Mouse (Mus musculus) T-cell, adult 2 months (primary cell): ENCODE data around the gene Fam110a.
A peak's percentile ranks its signal among the peaks of the same experiment; 100 is the strongest.

Source experiments
- DNase-seq: peaks from one replicate; pipeline ENCODE4 v3.0.0; 2022; ENCODE audit warnings: low spot score

The Fam110a gene

DNA sequence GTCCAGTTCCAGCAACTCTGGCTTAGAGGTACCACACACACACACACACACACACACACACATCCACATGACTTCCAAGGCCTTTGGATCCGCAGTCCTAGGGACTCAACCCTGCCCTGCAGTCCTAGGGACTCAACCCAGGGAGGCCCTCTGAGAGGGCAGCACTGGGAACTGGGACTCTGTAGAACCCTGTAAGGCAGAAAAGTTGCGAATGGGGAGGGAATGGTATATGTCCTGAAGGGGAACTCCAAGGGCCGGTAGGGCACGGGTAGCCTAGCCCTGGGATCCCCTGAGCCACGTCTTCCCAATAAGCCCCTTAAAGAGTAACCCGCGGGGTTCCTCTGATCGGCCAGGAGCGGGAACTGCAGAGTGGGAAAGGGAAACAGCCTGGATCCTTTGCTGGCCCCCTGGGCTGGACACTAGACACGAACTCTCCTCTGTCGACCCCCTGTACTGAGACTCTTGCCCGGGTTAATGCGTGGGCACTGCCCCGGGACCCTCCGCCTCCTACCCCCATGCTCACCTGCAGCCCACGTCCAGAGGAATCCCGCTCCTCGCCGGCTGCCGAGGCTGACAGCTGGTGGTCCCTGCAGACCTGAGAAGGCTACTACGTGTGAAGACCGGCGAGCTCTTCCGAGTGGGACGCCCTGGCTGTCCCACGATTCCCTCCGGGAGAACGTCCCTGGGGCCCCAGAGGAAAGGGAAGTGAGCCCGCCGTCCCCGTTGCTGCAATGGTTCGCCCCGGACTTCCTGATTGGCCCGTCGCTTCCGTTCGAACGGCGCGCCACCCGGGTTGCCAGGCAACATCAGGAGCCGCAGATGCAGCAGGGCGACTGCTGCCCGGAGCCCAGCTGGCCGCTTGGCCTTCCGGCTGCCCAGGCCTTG, at the start of gene Fam110a:
TSS of gene Fam110a (minus strand) at position 750 of the 885 bp plus-strand sequence.
- DNase-seq, result peak; percentile 71

DNA sequence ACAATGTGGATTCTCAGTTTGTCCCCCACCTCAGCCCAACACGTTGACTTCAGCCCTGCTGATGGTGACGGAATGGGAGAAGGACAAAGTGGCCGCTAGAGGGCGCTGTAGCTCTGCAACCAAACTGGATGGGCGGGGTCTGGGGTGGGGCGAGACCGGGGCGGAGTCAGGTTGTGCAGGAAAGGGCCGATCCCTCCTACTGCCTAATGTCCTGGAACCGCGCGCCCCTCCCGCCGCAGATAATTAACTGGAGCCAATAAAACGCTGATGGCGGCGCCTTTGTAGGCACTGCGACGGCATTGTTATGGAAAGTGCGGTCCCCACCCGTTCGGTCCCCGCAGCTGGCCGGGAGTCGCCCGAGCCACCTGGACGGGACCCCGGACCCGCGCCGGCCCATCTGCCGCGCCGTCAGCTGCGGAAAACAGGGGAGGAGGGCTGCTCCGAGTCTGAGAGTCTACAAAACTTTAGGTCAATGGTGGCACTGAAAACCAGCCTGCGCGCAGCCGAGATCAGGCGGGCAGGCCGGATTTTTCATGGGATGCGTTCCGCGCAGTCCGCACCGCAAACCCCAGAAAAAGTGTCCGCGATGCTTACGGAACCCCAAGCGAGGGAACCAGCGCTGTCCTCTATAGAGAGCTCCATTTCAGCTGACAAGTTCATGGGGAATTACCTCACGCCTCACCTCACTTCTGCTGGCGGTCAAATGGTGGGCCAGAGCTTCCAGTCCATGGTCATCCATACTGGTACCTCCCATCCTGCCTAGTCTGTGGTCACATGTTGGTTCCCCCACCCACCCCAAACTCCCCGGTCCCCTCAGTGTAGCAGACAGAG, 49.4 kb upstream of the Fam110a start:
- DNase-seq, result peak; percentile 76

DNA sequence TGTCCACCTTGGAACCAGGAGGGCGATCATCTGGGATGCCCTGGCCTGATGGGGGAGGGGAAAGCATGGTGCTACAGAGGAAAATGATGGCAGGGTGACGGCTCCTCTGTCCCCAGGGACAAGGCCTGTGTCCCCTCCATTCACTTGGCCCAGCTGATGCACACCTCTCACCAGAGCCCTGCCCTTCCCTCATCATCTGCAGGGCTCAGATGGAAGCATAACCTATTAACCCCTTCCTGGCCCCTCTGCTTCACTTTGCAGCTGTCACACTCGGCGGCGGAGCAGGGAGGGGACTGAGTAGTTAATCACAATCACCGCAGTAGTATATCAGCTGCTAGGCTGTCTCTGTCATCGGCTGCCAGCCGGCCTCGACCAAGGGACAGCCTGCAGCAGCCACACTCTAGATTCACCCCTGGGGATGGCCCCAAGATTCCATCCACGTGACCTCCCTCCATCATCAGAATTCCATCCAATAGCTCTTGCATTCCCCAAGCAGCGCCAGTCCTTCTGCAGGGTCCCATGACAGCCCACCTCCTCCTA, 44.9 kb upstream of the Fam110a start:
- no peak for DNase-seq

DNA sequence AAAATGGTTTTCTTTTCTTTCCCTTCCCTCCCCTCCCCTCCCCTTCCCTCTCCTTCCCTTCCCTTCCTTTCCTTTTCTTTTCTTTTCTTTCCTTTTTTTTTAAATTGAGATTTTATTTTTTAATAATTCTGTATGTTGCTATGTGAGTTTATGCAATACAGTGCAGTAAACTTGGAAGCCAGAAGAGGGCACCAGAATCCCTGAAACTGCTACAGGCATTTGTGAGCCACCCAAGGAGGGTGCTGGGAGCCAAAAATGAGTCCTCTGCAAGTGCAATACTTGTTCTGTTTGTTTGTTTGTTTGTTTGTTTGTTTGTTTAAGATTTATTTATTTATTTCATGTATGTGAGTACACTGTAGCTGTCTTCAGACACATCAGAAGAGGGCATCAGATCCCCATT, 42.0 kb upstream of the Fam110a start:
- DNase-seq, result no peak

DNA sequence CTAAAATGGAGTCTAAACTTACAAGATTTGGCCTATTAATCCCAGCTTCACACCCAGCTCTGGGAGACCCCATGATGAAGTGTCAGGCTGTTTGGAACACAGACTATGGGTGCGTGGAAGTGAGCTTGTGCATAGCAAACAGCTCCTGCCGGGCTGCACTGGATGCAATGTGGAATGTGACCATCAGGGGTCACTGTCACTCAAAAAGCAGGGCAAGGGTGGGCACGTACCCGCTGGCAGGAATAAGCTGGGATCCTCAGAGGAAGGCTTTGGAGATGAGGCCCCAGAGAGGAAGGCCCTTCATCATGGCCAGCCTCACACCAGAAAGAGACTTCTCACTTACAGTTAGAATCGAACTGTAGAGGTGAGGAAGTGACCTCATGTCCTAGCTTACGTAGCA, 40.2 kb upstream of the Fam110a start:
- peak; percentile 19 for DNase-seq

DNA sequence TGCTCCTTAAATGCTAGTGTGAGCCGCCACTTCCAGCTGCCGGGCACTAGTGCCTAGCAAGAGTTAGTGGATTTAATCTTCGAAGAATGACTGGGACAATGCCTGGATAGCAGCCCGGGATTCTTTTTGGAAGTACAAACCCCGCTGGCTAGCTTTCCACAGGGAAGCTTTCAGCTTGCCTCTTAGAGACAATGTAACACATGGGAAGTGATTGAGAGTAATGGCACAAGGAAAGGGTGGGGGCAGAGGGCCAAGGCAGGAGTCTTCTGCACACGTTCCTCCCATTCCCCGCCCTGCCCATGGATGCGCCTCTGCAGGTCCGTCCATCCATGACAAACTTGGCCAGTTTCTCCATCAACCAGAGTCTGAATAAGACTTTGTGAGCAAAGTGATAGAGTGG, 36.6 kb upstream of the Fam110a start:
- DNase-seq, result no peak

DNA sequence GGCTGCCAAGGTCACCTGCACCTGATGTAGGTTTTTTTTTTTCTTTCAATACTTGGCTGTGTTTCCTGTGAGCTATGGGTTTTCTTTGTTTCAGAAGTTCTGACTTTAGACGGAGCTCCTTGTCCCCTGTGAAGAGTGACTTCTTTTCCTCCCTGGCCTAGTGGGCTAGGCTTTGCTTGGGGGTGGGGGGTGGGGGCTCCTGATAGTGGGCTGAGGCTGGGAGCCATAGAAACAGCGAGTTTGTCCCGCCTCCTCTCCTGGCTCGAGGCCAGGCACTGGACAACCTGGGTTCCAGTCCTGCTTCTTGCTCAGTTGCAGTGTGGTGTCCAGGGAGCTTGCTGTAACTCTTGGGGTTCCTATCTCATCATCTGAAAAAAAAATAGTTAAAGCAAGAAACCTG, 36.0 kb upstream of the Fam110a start:
- no peak for DNase-seq

DNA sequence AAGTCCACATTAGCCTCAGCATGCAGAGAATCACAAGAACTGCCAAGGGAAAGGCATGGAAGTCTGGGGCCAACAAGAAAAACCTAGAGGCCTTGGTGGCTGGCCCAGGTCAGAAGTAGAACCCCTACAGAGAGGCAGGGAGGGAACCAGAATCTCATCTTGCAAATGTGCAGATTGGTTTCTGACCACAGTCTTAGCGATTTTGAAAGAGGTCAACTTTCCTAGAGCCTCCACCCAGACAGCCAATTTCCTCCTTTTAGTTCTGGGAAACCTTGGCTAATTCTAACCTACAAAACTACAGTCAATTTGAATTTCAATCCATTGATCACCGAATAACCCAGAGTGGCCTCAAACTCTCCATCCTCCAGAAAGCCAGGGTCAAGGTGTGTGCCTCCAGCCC, 32.7 kb upstream of the Fam110a start:
- DNase-seq, result no peak

DNA sequence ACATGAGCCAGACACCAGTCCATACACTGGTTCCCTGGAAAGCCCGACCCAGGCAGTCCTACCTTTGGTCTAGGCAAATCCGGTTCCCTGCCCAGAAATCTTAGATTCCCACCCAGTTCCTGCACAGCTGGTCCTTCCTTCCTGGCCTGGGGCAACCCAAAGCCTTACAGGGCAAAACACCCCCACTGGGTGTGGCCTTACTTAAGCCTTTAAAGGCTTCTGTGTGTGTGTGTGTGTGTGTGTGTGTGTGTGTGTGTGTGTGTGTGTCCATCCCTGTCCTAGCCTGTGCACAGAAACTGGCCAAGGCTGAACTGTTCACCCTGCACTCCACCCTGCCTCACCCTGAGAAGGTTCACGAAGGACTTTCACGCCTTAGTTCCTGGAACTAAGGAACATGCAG, 32.2 kb upstream of the Fam110a start:
- no peak for DNase-seq

DNA sequence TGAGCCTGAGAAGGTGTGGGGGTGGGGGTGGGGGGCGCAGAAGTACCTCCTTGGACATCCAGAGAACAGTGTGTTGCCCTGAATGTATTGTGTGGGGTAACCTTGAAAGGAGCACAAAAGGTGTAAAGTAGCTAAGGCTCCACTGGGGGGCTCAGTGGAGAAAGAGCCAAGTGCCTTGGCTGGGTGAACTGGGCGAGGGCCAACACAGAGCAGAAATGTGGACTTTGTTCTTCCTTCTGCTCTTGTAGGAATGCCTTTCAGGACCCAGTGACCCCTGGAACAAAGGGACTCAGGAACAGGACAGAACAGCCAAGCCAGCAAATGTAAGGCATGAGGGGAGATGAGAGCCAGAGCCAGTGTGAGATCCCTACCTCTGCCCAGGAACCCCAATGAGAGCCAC, 31.7 kb upstream of the Fam110a start:
- DNase-seq, result no peak

DNA sequence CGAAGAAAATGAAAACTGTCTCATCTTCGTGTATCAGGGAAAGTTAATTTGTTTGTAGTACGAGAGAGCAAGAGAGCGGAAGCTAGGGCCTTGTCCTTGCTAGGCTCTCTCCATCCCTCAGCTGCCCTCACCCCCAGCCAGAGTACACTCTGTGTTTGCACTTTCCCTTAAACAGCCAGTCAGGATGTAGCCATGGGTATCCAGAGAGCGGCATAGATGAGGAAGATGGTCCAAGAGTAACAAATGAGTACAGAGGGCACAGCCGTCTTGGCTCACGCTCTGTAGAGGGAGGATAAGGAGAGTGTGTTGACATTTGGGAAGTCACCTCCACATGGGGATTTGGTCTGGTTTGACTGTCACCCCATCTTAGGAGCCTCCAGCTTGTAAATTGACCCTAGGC, 30.6 kb upstream of the Fam110a start:
- DNase-seq, result no peak

DNA sequence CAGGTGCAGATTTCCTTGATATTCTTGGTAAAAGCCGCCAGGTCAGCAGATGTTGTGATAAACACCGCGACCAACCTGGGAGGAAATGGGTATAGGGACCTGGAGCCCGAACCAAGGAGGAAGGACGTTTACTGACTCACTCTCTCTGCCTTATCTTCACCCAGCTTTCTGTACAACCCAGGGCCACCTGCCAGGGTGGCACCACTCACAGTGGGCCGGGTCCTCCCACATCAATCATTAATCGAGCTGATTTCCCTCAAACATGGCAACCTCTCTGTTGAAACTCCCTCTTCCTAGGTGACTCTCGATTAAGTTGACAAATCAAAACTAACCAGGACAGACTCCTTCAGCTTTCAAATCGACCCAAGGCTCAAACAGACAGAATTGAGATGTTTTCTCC, 30.2 kb upstream of the Fam110a start:
- DNase-seq, result no peak

DNA sequence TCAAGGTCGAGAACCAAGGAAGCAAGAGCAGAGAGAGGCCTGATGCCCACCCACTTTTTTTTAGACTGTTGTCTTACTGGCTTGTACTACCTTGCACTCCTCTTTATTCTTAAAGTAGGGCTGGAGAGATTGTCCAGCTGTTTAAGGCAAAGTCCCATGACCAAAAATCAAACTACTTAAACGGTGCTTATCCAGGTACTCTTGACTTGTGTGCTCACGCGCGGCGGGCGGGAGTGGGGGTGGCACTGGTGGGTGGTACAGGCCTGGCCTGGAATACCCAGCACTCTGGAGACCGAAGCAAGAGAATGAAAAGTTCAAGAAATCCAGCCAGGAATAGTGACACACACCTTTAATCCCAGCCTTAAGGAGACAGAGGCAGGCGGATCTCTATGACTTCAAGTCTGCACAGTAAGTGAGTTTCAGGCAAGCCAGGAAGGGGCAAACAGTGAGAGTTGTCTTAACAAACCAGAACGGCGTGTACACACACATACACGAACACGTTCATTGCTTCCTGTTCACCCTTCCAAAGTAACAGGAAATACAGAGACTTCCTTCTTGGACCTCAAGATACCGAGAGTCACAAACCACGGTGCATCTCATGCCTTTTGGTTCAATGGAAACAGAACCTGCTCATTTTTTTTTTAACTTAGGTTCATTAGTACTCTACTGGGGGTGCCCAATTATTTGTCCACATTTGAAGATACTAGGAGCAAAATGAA, 29.2 kb upstream of the Fam110a start:
- no peak for DNase-seq

DNA sequence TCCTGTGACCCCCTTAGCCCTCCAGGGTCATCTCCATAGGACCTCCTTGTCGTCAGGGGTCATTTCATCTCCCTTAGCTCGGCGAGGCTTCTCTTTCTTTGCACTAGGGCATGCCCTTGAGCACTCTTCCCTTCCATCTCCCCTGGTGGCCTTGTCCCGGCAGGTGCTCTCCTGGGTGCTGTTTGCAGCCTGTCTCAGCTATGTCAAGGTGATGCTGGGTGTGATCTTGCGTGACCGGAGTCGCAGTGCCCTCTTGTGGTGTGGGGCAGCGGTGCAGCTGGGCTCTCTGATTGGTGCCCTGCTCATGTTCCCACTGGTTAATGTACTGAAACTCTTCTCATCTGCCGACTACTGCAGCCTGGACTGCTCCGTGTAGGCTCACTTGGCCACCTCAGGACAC, 27.8 kb upstream of the Fam110a start:
- DNase-seq, result no peak

DNA sequence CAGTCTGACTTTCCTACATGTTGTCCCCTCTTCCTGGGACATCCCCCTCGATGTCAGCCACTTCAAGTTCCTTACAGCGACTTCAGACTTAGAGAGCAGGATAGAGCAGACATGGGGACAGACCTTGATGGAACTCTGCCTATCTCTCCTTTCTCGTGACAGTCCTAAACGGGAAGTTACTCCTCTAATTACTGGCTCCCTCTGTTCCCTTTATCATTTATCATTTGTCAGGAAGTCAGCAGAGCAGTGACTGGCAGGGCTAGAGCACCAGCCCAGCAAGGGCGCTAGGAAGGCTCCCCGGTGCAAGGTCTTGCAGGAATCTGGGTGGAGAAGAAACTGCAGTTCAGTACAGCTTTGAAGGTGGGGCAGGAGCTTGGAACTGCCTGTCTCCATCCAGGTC, 22.5 kb upstream of the Fam110a start:
- DNase-seq, result no peak

DNA sequence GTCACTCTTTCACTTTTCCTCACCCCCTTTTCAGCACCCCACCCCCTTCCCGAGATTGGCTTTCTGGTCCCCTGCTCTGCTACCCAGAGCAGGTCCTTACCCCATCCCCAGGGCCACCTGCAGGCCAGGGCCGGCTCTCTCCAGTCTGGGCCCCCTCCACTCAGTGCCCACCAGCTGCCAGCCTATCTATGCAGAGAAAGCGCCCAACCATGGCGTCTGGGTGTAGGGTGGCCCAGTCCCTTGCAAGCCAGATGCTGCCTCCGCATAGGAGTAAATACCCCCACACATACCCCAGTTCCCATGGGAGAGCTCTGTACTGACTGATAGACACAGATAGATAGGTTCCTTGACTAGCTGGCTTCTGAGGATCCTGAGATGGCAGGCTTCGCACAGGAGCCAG, 20.7 kb upstream of the Fam110a start:
- DNase-seq, result no peak

DNA sequence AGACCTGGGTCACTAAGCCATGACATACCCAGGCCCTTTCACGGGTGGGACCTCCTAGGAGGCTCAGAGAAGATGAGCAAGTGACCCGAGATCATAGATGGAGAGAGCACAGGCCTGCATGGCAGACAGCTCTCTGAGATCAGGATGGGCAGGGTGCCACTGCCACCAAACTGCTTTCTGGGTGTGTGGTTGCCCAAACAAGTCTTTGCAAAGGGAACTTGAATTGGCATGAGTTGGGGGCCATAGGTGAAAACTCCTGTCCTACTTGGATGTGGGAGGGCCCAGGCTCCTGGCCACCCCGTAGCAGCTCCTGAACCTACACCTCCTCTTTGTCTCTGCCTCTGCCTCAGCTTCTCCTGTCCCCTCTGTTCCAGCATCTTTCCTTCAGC, 20.3 kb upstream of the Fam110a start:
- no peak for DNase-seq

DNA sequence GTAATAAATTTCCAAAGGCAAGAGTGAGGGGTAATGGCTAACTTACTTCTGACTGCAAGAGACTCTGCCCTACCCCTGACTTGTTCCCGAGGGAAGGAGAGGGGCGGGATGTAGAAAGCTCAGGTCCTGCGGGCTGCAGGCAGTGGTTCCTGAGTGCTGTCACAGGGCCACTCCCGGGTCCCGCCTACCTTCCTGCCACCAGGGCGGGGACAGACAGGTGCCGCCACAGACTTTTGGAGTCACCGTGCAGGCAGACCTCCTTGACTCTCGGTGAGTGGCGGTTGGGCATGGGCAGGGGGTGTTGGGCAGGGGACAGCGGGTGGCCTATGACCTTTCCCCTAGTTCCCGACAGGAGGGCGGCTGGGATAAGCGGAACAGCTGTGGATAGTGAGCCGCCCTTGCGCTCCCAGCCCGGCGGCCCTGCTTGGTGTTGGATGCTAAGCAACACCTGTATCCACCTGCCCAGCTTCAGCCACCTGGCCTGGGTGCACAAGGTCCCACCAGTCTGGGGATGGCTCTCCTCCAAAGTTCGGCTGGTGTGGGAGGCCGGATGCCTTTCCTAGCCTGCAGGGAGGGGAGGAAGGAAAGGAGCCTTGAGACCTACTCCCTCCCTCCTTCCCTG, 19.8 kb upstream of the Fam110a start:
- DNase-seq, result no peak

DNA sequence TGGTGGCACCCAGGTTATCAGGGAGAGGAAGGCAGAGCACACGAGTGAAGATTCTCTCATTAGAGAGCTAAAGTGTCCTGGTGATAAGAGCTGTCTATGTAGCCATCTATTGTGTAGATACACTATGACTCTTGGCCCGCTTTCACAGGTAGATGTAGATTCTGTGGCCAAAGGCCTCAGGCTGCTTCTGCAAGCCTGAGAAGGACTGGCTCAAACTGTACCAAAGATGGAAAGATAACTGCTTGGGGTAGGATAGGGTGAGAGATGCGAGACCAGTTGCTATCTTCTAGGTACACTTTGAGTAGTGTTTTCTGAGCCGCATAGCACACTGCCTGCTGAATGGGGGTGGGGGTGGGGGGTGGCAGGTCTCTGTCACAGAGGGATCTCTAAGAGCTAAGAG, 18.9 kb upstream of the Fam110a start:
- DNase-seq, result no peak

DNA sequence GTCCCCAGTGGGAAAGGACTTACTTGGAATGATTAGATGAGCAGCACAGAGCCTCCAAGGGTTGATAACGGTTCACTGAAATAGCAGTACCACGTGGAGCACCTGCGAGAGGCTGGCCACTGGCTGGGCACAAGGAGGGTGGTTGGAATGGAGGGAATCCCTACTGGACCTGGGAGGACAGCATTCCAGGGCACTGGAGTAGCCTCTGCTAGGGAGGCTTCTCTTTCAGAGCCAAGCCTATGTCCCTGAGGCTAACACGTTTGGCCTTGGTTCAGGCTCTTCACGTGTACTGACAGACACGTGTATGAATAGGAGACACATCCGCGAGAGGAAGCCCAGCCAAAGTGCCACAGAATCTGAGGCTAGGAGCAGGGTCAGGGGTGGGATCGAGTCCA, 18.5 kb upstream of the Fam110a start:
- DNase-seq, result no peak

DNA sequence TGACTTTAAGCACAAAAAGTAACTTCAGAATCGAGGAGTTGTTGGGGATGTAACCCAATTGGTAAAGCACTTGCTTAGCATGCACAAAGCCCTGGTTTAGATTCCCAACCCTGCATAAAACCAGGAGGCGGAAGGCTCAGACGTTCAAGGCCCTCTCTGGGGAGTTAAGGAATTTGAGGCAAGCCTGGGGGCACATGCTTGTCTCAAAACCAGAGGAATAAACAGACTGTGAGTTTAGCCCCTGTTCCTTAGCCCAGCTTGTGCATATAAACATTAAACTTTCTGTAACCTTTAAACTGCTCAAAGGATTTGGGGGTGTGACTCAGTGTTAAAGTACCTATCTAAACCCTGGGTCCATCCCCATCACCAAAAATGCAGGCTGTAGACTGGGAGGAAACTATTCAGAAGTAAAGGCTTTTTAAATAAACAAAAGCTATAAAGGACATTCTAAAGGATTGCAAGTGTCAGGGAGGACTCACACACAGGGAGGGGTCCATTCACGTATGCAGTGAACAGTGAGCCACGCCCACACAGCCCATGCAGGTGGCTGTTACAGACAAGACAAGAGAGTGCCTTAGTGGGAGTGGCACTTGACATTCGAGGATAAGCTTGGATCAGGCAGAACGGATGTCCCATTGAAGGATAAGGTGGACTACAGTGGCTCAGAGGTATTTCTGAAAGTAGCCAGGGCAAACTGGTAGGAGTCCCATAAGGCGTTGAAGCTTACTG, 17.9 kb upstream of the Fam110a start:
- no peak for DNase-seq
